Mouse (Mus musculus): ENCODE measurements around the gene Pxt1.

DNA sequence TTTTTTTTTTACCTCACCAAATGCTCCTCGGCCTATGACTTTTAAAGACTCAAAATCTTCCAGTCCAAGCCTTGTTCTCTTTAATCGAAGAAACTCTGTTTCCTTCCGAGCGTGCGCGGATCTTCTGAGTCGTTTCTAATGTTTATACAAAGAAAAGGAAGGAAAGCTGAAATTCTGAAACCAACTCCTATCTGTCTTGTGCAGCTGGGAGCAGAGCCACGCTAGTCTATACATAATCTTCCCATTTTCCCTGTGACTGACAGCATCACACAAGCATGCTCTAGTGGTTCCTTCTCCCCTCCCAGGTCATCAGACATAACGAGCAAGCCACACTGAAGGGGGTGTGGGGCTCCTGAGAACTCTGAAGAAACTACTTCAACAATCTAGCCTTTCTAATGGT, 47.6 kb upstream of the Pxt1 start:
- TF ChIP-seq EP300 (IDR thresholded peaks at IDR 0.05; ENCODE audit: low read depth) (no peak), CTCF (IDR thresholded peaks at IDR 0.05; ENCODE audit: low read depth) (no peak)

Measured in liver, postnatal 0 days (tissue).